Mouse (Mus musculus) intestine, embryonic 16.5 days (tissue): ENCODE results near the gene Podn. TPM values are rescaled to one million over a fixed set of nuclear protein-coding genes. Genes with fewer than 3 reads are reported as not detected.
A peak's percentile ranks its signal among the peaks of the same experiment; 100 is the strongest.

ENCODE experiments used
- ATAC-seq: fragments of 200-750 bp; cut with Nextera tagmentation; 2 replicates; pipeline ENCODE4 v1.8.0; 2017; ENCODE audit warnings: moderate TSS enrichment, moderate library complexity
- H3K27ac ChIP-seq: fragments of 300-500 bp; sonication (generic); 2 replicates; pipeline ENCODE4 v1.5.1; 2014; ENCODE audit warnings: mild to moderate bottlenecking, low read length
- H3K27me3 ChIP-seq: fragments of 300-500 bp; sonication (generic); replicated peaks from 2 replicates; pipeline ENCODE4 v1.6.1; 2014; ENCODE audit warnings: low read length, control low read depth, mixed read lengths; ENCODE audit not compliant: control insufficient read depth, insufficient read depth
- H3K36me3 ChIP-seq: fragments of 300-500 bp; sonication (generic); 2 replicates; pipeline ENCODE4 v1.6.1; 2014; ENCODE audit warnings: low read length, control low read depth; ENCODE audit not compliant: control insufficient read depth, insufficient read depth
- H3K4me1 ChIP-seq: fragments of 300-500 bp; sonication (generic); 2 replicates; pipeline ENCODE4 v1.6.1; 2014; ENCODE audit warnings: low read length, control low read depth, mixed read lengths; ENCODE audit not compliant: control insufficient read depth, insufficient read depth
- H3K4me2 ChIP-seq: fragments of 300-500 bp; sonication (generic); 2 replicates; pipeline ENCODE4 v1.6.1; 2014; ENCODE audit warnings: low read depth, low read length, control low read depth
- H3K4me3 ChIP-seq: fragments of 300-500 bp; sonication (generic); 2 replicates; pipeline ENCODE4 v1.5.1; 2014; ENCODE audit warnings: mild to moderate bottlenecking, low read length
- H3K9ac ChIP-seq: fragments of 300-500 bp; sonication (generic); 2 replicates; pipeline ENCODE4 v1.6.1; 2014; ENCODE audit warnings: low read depth, low read length
- H3K9me3 ChIP-seq: fragments of 300-500 bp; sonication (generic); 2 replicates; pipeline ENCODE4 v1.6.1; 2016; ENCODE audit warnings: low read length, control low read depth; ENCODE audit not compliant: control insufficient read depth
- WGBS: fragments of 180-500 bp; shearing (Covaris S2); extraction: QIAGEN DNeasy Blood & Tissue Kit; methylation state at CpG from one replicate; pipeline ENCODE4 v1.1.7; 2014; 5-methylcytosine and 5-hydroxymethylcytosine counted together
- polyA plus RNA-seq: library from polyadenylated mRNA; unstranded; fragments of >200 nt; fragmentation: Nextera tagmentation; extraction: Ambion mirVana; gene quantifications from 2 replicates; pipeline ENCODE4 v1.2.1, GENCODE M21; 2015

The Podn gene
- polyA plus RNA-seq, 1 experiment from 2014 or later = 0.72 TPM

DNA sequence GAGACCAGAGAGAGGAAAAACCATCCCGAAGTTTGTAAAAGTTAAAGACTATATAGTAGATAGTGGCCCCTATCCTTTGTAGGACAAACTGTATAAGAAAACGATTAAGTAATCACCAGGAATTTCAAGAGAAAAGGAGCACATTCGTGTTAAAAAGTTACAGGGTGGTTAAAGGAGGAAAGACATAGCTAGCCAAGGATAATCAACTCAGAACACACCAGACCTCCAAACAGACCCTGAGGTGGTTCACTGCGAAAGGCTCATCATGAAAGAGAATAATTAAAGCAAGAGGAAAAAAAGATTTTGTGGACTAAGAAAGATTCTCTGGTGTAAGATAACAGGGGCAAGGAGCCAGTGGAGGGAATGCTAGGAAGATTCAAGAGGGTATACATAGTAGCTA, 26.0 kb downstream of the Podn start:
- peak overlapping the region; percentile 38 for H3K27ac ChIP-seq
- H3K36me3 ChIP-seq = no peaks in the 10 kb centered on the region
- H3K9me3 ChIP-seq = no peaks in the 10 kb centered on the region
- no peaks in the 10 kb centered on the region for H3K27me3 ChIP-seq
- H3K4me1 ChIP-seq = peaks cover 4% of the 10 kb centered on the region; the same call in 1 of the 2 replicates
- H3K4me3 ChIP-seq = peak overlapping the region; percentile 59
- peak overlapping the region; percentile 76 for H3K9ac ChIP-seq
- H3K4me2 ChIP-seq = peak overlapping the region; percentile 67
- 56% methylated on average over 4 of the region's 4 CpGs for WGBS
- ATAC-seq = no peak

DNA sequence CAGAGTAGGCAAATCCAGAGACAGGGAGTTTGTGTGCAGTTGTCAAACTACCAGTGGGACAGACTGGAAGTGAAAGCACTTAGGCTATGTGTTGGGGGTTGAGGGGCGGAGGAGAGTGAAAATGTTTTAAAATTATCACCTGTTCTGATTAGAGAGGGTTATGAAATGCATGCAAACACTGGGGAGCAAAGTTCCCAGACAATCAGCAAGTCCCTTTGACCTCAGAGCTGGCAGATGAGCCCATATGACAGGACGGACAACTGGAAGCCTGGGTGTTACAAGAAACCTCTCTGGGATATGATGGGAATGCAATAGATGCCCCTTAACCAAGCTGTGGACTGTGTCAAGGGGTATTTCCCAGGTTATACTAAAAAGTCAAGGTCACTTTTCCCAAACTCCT, 28.2 kb downstream of the Podn start:
- H3K4me1 ChIP-seq = peaks cover 9% of the 10 kb centered on the region; the same call in 1 of the 2 replicates
- H3K9ac ChIP-seq = no peak overlapping the region
- no peaks in the 10 kb centered on the region for H3K36me3 ChIP-seq
- no peak for ATAC-seq
- 70% methylated on average over 2 of the region's 2 CpGs for WGBS
- no peak overlapping the region for H3K4me3 ChIP-seq
- H3K9me3 ChIP-seq = no peaks in the 10 kb centered on the region
- H3K27me3 ChIP-seq = no peaks in the 10 kb centered on the region
- 0 out of 2 replicates have a peak overlapping the region, but pooled peaks have one; percentile 15 for H3K27ac ChIP-seq
- no peak overlapping the region for H3K4me2 ChIP-seq

DNA sequence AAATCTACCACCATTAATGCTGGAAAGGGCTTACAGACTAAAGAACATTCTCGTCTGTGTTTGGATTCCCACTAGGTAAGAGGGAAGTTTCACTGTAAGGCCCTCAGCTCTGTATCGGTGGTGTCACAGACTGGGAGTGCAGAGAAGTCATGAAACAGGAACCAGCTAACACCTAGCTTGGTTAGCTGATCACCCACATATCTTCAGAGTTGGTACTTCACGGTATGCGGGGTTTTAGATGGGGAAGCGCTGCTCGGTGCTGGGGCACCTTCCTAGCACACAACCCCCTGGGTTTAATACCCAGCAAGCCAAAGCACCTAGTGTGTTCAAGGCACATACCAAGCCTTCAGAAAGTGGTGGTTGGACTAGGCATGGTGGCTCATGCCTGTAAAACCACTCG, 29.0 kb downstream of the Podn start:
- ATAC-seq = no peak
- H3K9ac ChIP-seq = no peak overlapping the region
- peaks cover 9% of the 10 kb centered on the region; the same call in 1 of the 2 replicates for H3K4me1 ChIP-seq
- H3K36me3 ChIP-seq = peaks cover 4% of the 10 kb centered on the region
- H3K27ac ChIP-seq = no peak overlapping the region
- H3K27me3 ChIP-seq = no peaks in the 10 kb centered on the region
- WGBS = 93% methylated on average over 7 of the region's 7 CpGs
- H3K9me3 ChIP-seq = 0 out of 2 replicates have a peak, but pooled peaks cover 4% of the 10 kb centered on the region
- no peak overlapping the region for H3K4me2 ChIP-seq
- H3K4me3 ChIP-seq = no peak overlapping the region

GRCm38 (mm10) chr4:108066569-108066968, 29.7 kb downstream of the Podn start:
- Histone ChIP-seq H3K9ac (no peak overlapping the region), H3K36me3 (peaks cover 7% of the 10 kb centered on the region), H3K4me2 (no peak overlapping the region), H3K27me3 (no peaks in the 10 kb centered on the region), H3K27ac (no peak overlapping the region), H3K9me3 (0 out of 2 replicates have a peak, but pooled peaks cover 5% of the 10 kb centered on the region), H3K4me1 (peaks cover 9% of the 10 kb centered on the region; the same call in 1 of the 2 replicates), H3K4me3 (no peak overlapping the region)
- WGBS = 62% methylated on average over 4 of the region's 4 CpGs
- ATAC-seq = no peak

- Histone ChIP-seq H3K27me3 (no peaks in the 10 kb centered on the region), H3K4me3 (no peak overlapping the region), H3K4me2 (no peak overlapping the region), H3K27ac (no peak overlapping the region), H3K4me1 (peaks cover 6% of the 10 kb centered on the region; the same call in 1 of the 2 replicates), H3K36me3 (peaks cover 9% of the 10 kb centered on the region), H3K9ac (no peak overlapping the region), H3K9me3 (0 out of 2 replicates have a peak, but pooled peaks cover 5% of the 10 kb centered on the region)
- ATAC-seq = peak; percentile 76
- 76% methylated on average over 2 of the region's 2 CpGs for WGBS
Measured at GRCm38 (mm10) chr4:108065176-108065844, 30.9 kb downstream of the Podn start.

GRCm38 (mm10) chr4:108063616-108064015, 32.6 kb downstream of the Podn start:
- whole genome bisulfite sequencing = 68% methylated on average over 6 of the region's 6 CpGs
- Histone ChIP-seq H3K27ac (no peak overlapping the region), H3K4me3 (no peak overlapping the region), H3K4me1 (peaks cover 6% of the 10 kb centered on the region; the same call in 1 of the 2 replicates), H3K9ac (no peak overlapping the region), H3K36me3 (peaks cover 9% of the 10 kb centered on the region), H3K9me3 (0 out of 2 replicates have a peak, but pooled peaks cover 5% of the 10 kb centered on the region), H3K27me3 (no peaks in the 10 kb centered on the region), H3K4me2 (no peak overlapping the region)
- no peak for ATAC-seq

DNA sequence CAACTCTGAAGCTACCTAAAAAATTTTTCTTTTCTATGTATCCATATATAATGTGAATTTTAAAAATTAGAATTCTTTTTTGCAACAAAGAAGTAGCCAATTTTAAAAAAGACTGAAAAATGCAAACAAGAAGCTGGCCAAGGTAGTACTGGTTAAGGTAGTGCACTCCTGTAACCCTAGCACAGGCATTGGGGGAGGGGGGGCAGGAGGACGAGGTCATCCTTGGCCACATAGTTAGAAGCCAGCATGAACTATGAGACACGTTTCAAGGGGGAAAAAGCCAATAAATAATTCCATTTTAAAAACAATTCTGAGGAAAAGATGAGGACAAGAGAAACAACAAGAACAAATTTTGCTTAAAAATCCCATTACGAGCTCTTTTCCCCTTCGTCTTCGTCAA, 33.7 kb downstream of the Podn start:
- no peaks in the 10 kb centered on the region for H3K27me3 ChIP-seq
- H3K27ac ChIP-seq = no peak overlapping the region
- WGBS = 94% methylated on average over 5 of the region's 5 CpGs
- H3K36me3 ChIP-seq = peaks cover 9% of the 10 kb centered on the region
- H3K9ac ChIP-seq = no peak overlapping the region
- H3K4me2 ChIP-seq = no peak overlapping the region
- no peak overlapping the region for H3K4me3 ChIP-seq
- H3K4me1 ChIP-seq = peaks cover 6% of the 10 kb centered on the region; the same call in 1 of the 2 replicates
- no peak for ATAC-seq
- H3K9me3 ChIP-seq = 0 out of 2 replicates have a peak, but pooled peaks cover 5% of the 10 kb centered on the region

- Histone ChIP-seq H3K9me3 (0 out of 2 replicates have a peak, but pooled peaks cover 5% of the 10 kb centered on the region), H3K27me3 (no peaks in the 10 kb centered on the region), H3K4me1 (peaks cover 6% of the 10 kb centered on the region; the same call in 1 of the 2 replicates), H3K9ac (no peak overlapping the region), H3K27ac (no peak overlapping the region), H3K4me2 (no peak overlapping the region), H3K36me3 (peaks cover 13% of the 10 kb centered on the region), H3K4me3 (no peak overlapping the region)
- ATAC-seq = no peak
- 79% methylated on average over 4 of the region's 4 CpGs for WGBS
Measured at GRCm38 (mm10) chr4:108060774-108061173, 35.5 kb downstream of the Podn start.

GRCm38 (mm10) chr4:108059601-108060379, 36.5 kb downstream of the Podn start:
- H3K4me1 ChIP-seq = 0 out of 2 replicates have a peak, but pooled peaks cover 3% of the 10 kb centered on the region
- 80% methylated on average over 19 of the region's 19 CpGs for WGBS
- no peak overlapping the region for H3K4me3 ChIP-seq
- peaks cover 13% of the 10 kb centered on the region for H3K36me3 ChIP-seq
- ATAC-seq = no peak
- 0 out of 2 replicates have a peak, but pooled peaks cover 5% of the 10 kb centered on the region for H3K9me3 ChIP-seq
- H3K27ac ChIP-seq = no peak overlapping the region
- H3K4me2 ChIP-seq = no peak overlapping the region
- H3K27me3 ChIP-seq = no peaks in the 10 kb centered on the region
- H3K9ac ChIP-seq = no peak overlapping the region
